Mouse (Mus musculus) kidney, postnatal 0 days (tissue): Measurements from ENCODE around the gene Nnat. TPM values are rescaled to one million over a fixed set of nuclear protein-coding genes. Genes with fewer than 3 reads are reported as not detected.

ENCODE experiments used
- ATAC-seq: fragments of 200-750 bp; cut with Nextera tagmentation; replicated peaks from 2 replicates; pipeline ENCODE4 v1.8.0; 2017; ENCODE audit warnings: low read depth, moderate number of reproducible peaks, moderate TSS enrichment, moderate library complexity; ENCODE audit not compliant: low FRiP score
- DNase-seq: peaks from one replicate; pipeline ENCODE4 v3.0.0-alpha.2; 2016; ENCODE audit warnings: low spot score
- H3K27ac ChIP-seq: fragments of 300-500 bp; sonication (generic); 2 replicates; pipeline ENCODE4 v1.5.1; 2014; ENCODE audit warnings: mild to moderate bottlenecking
- H3K27me3 ChIP-seq: fragments of 300-500 bp; sonication (generic); 2 replicates; pipeline ENCODE4 v1.6.1; 2014; ENCODE audit warnings: low read length, mixed read lengths; ENCODE audit not compliant: insufficient read depth
- H3K36me3 ChIP-seq: fragments of 300-500 bp; sonication (generic); 2 replicates; pipeline ENCODE4 v1.6.1; 2014; ENCODE audit warnings: low read length, mixed read lengths; ENCODE audit not compliant: insufficient read depth
- H3K4me1 ChIP-seq: fragments of 300-500 bp; sonication (generic); replicated peaks from 2 replicates; pipeline ENCODE4 v1.6.1; 2014; ENCODE audit warnings: antibody characterized with exemption, low read length, mixed read lengths; ENCODE audit not compliant: insufficient read depth
- H3K4me2 ChIP-seq: fragments of 300-500 bp; sonication (generic); 2 replicates; pipeline ENCODE4 v1.6.1; 2014; ENCODE audit warnings: mild to moderate bottlenecking, low read length, moderate library complexity, mixed read lengths
- H3K4me3 ChIP-seq: fragments of 300-500 bp; sonication (generic); replicated peaks from 2 replicates; pipeline ENCODE4 v1.5.1; 2014; ENCODE audit warnings: low read depth, low read length
- H3K9ac ChIP-seq: fragments of 300-500 bp; sonication (generic); 2 replicates; pipeline ENCODE4 v1.6.1; 2014; ENCODE audit warnings: low read depth, low read length
- H3K9me3 ChIP-seq: fragments of 300-500 bp; sonication (generic); replicated peaks from 2 replicates; pipeline ENCODE4 v1.6.1; 2016; ENCODE audit warnings: low read length, inconsistent platforms, mixed read lengths
- CTCF ChIP-seq: IDR thresholded peaks from 2 replicates; pipeline ENCODE4 v1.5.1; 2016; ENCODE audit warnings: antibody characterized with exemption, low read depth, mild to moderate bottlenecking, moderate library complexity
- WGBS: fragments of 180-500 bp; shearing (Covaris S2); extraction: QIAGEN DNeasy Blood & Tissue Kit; methylation state at CpG from one replicate; pipeline ENCODE4 v1.1.7; 2014; 5-methylcytosine and 5-hydroxymethylcytosine counted together
- microRNA-seq: library from miRNA; unstranded; fragments of <30 nt; microRNA quantifications from one replicate; pipeline ENCODE4, GENCODE M21; 2016
- polyA plus RNA-seq: library from polyadenylated mRNA; unstranded; fragments of >200 nt; fragmentation: Nextera tagmentation; extraction: Ambion mirVana; gene quantifications from 2 replicates; pipeline ENCODE4 v1.2.1, GENCODE M21; 2015

Nnat gene
- polyA plus RNA-seq, 1 experiment from 2014 or later, result 80.4 TPM

DNA sequence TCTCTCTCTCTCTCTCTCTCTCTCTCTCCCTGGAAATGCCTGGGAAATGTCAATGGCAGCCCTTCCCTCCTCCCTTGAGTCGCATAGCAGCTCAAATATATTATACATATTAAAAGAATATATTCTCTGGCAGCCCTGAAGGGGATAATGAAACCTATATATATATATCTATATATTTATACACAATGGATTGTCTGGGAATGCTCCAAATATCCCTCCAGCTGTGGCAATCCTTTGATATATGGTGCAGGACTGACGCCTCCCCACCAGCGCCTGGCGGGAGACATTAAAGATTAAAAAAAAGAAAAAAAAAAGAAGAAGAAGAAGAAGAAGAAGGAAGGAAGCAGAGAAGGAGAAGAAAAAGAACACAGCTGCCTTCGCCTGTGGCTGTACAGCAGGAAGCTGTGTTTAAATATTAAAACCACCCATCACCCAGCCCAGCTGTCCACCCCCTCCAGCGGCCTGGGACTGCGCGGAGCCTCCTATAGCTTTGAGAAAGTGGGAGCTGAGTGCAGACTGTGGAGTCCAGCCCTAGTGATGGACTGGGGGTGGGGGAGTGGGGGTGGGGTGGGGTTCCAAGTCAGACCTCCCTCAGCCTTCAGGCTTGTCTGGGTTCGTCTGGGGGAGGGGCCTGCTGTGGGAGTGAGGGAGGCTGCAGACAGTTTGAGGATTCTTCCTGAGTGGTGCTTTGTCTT is 47.8 kb downstream of the Nnat start:
- Histone ChIP-seq H3K9me3 (no peaks in the 10 kb centered on the region), H3K4me3 (no peak overlapping the region), H3K4me2 (no peak overlapping the region), H3K27me3 (no peaks in the 10 kb centered on the region), H3K27ac (peak overlapping the region; percentile 38; the same call in 1 of the 2 replicates), H3K9ac (no peak overlapping the region), H3K36me3 (no peaks in the 10 kb centered on the region), H3K4me1 (no peaks in the 10 kb centered on the region)
- ATAC-seq (0 out of 2 replicates have a peak, but pooled peaks have one; percentile 49), DNase-seq (peak; percentile 72)
- WGBS, result 24% methylated on average over 9 of the region's 9 CpGs
- no peak for TF ChIP-seq CTCF

DNA sequence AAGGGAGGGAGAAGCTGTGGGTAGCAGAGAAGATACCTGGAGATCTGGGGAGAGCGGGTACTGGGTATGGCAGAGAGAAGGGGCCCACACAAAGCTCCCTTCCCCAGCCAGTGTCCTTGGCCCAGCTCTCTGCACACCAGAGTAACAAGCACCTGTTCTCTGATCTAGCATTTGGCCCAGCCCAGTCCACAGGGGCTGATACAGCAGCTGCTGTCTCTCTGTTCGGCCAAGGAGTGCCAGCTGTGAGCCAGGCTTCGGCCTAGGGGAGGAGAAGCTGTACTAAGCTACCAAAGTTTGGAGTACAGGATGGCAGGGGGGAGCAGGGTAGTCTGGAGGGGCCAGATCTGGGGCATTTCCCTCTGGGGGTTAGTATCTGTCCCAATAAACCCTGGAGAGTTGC is 51.9 kb downstream of the Nnat start:
- Histone ChIP-seq H3K9me3 (no peaks in the 10 kb centered on the region), H3K4me1 (0 out of 2 replicates have a peak, but pooled peaks cover 3% of the 10 kb centered on the region), H3K4me2 (no peak overlapping the region), H3K27me3 (no peaks in the 10 kb centered on the region), H3K27ac (no peak overlapping the region), H3K9ac (no peak overlapping the region), H3K36me3 (no peaks in the 10 kb centered on the region), H3K4me3 (no peak overlapping the region)
- no peak for DNase-seq
- 75% methylated on average over 3 of the region's 3 CpGs for WGBS
- no peak for ATAC-seq
- TF ChIP-seq CTCF, result no peak

Small RNA genes lying within 50 kb of the gene (microRNA-seq; reads per million reads assigned to microRNA genes)
- gene Gm23134, result 2.6 reads per million, percentile 5 among the genes with 10 or more reads in this experiment

Other genes starting within 250 kb of the Nnat start
- gene Ghrh, start 212.6 kb upstream of the Nnat start, polyA plus RNA-seq, result not detected in 2 replicates
- gene Manbal, start 192.5 kb upstream of the Nnat start, polyA plus RNA-seq, result 77.9 and 78.4 TPM in 2 replicates
- gene Src, start 141.6 kb upstream of the Nnat start, polyA plus RNA-seq, result 14.0 TPM in 2 replicates
- gene Blcap, start 11.2 kb downstream of the Nnat start, polyA plus RNA-seq, result 46.1 and 48.2 TPM in 2 replicates
- 46.3 and 51.8 TPM in 2 replicates for gene Ctnnbl1, start 177.3 kb downstream of the Nnat start, polyA plus RNA-seq